Mouse (Mus musculus) limb, embryonic 10.5 days (tissue): ENCODE results near the gene Nanos1. TPM values are rescaled to one million over a fixed set of nuclear protein-coding genes. Genes with fewer than 3 reads are reported as not detected.

Experiments
- DNase-seq: peaks from one replicate; pipeline ENCODE4 v3.0.0-alpha.2; 2017; ENCODE audit warnings: low spot score
- H3K27ac ChIP-seq: fragments of 300-500 bp; sonication (generic); 2 replicates; pipeline ENCODE4 v1.5.1; 2016; ENCODE audit warnings: mild to moderate bottlenecking
- H3K27me3 ChIP-seq: fragments of 300-500 bp; sonication (generic); 2 replicates; pipeline ENCODE4 v1.6.1; 2016; ENCODE audit warnings: low read depth, mild to moderate bottlenecking; ENCODE audit not compliant: poor library complexity, severe bottlenecking
- H3K36me3 ChIP-seq: fragments of 300-500 bp; sonication (generic); 2 replicates; pipeline ENCODE4 v1.6.1; 2016; ENCODE audit warnings: mild to moderate bottlenecking, moderate library complexity
- H3K4me1 ChIP-seq: fragments of 300-500 bp; sonication (generic); 2 replicates; pipeline ENCODE4 v1.6.1; 2016
- H3K4me3 ChIP-seq: fragments of 300-500 bp; sonication (generic); 2 replicates; pipeline ENCODE4 v1.5.1; 2016; ENCODE audit warnings: mild to moderate bottlenecking, moderate library complexity
- H3K9me3 ChIP-seq: fragments of 300-500 bp; sonication (generic); replicated peaks from 2 replicates; pipeline ENCODE4 v1.6.1; 2016; ENCODE audit warnings: mild to moderate bottlenecking
- WGBS: fragments of 180-500 bp; shearing (Covaris S2); methylation state at CpG from one replicate; pipeline ENCODE4 v1.1.7; 2016; 5-methylcytosine and 5-hydroxymethylcytosine counted together
- polyA plus RNA-seq: library from polyadenylated mRNA; unstranded; fragments of >200 nt; fragmentation: Nextera tagmentation; extraction: Ambion mirVana; gene quantifications from 2 replicates; pipeline ENCODE4 v1.2.1, GENCODE M21; 2016

Nanos1 gene
- polyA plus RNA-seq = 1.0 and 1.1 TPM in 2 replicates

- peaks cover 26% of the 10 kb centered on the region for H3K4me1 ChIP-seq
- H3K4me3 ChIP-seq = peak within 1 kb of the TSS; percentile 86
- H3K27ac ChIP-seq = peak within 1 kb of the TSS; percentile 74
- peaks cover 34% of the 10 kb centered on the region for H3K27me3 ChIP-seq
- WGBS = under 1% methylated on average over 58 of the region's 58 CpGs
- peak; percentile 93 for DNase-seq
- H3K36me3 ChIP-seq = peaks cover 11% of the 10 kb centered on the region
- no peaks in the 10 kb centered on the region for H3K9me3 ChIP-seq
Observed at GRCm38 (mm10) chr19:60755438-60756191, at the start of gene Nanos1. Gene Nanos1 (plus strand): TSS chr19:60755987.

GRCm38 (mm10) chr19:60709193-60709900, 46.4 kb upstream of the Nanos1 start:
- WGBS = 80% methylated on average over 4 of the region's 4 CpGs
- H3K27ac ChIP-seq = no peak overlapping the region
- no peaks in the 10 kb centered on the region for H3K27me3 ChIP-seq
- H3K36me3 ChIP-seq = no peaks in the 10 kb centered on the region
- DNase-seq = no peak
- H3K9me3 ChIP-seq = no peaks in the 10 kb centered on the region
- H3K4me3 ChIP-seq = no peak overlapping the region
- H3K4me1 ChIP-seq = no peaks in the 10 kb centered on the region

GRCm38 (mm10) chr19:60710196-60710595, 45.6 kb upstream of the Nanos1 start:
- Histone ChIP-seq H3K9me3 (no peaks in the 10 kb centered on the region), H3K27ac (no peak overlapping the region), H3K4me1 (no peaks in the 10 kb centered on the region), H3K4me3 (no peak overlapping the region), H3K36me3 (no peaks in the 10 kb centered on the region), H3K27me3 (no peaks in the 10 kb centered on the region)
- no peak for DNase-seq
- WGBS = 67% methylated on average over 3 of the region's 3 CpGs

- H3K4me1 ChIP-seq = no peaks in the 10 kb centered on the region
- no peak overlapping the region for H3K27ac ChIP-seq
- no peaks in the 10 kb centered on the region for H3K36me3 ChIP-seq
- H3K4me3 ChIP-seq = no peak overlapping the region
- DNase-seq = no peak
- no peaks in the 10 kb centered on the region for H3K9me3 ChIP-seq
- no peaks in the 10 kb centered on the region for H3K27me3 ChIP-seq
- 85% methylated on average over 2 of the region's 2 CpGs for WGBS
Observed at GRCm38 (mm10) chr19:60712577-60712976, 43.2 kb upstream of the Nanos1 start.

- Histone ChIP-seq H3K27me3 (no peaks in the 10 kb centered on the region), H3K9me3 (no peaks in the 10 kb centered on the region), H3K27ac (no peak overlapping the region), H3K4me3 (no peak overlapping the region), H3K4me1 (no peaks in the 10 kb centered on the region), H3K36me3 (no peaks in the 10 kb centered on the region)
- WGBS = 93% methylated on average over 2 of the region's 2 CpGs
- DNase-seq = no peak
Observed at GRCm38 (mm10) chr19:60716381-60716780, 39.4 kb upstream of the Nanos1 start.

GRCm38 (mm10) chr19:60730281-60730852, 25.4 kb upstream of the Nanos1 start:
- WGBS = 53% methylated on average over 2 of the region's 2 CpGs
- Histone ChIP-seq H3K9me3 (no peaks in the 10 kb centered on the region), H3K4me3 (no peak overlapping the region), H3K36me3 (no peaks in the 10 kb centered on the region), H3K27me3 (no peaks in the 10 kb centered on the region), H3K27ac (no peak overlapping the region), H3K4me1 (no peaks in the 10 kb centered on the region)
- peak; percentile 50 for DNase-seq

DNA sequence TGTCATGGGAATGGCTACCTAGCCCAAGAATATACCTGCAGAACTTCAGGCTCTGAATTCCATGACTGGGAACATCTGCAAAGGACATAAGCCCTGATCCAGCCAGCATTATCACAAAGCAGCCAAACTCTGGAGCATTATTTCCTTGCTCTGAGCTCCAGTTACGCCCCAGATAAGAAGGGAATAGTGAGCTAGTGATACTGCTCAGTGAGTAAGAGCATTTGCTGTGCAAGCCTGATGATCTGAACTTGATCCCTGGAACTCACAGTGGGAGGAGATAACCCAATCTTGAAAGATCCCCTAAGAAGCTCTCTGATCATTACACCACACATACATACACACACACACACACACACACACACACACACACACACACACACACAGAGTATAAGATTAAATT, 24.5 kb upstream of the Nanos1 start:
- Histone ChIP-seq H3K27me3 (no peaks in the 10 kb centered on the region), H3K4me1 (no peaks in the 10 kb centered on the region), H3K9me3 (no peaks in the 10 kb centered on the region), H3K27ac (no peak overlapping the region), H3K4me3 (no peak overlapping the region), H3K36me3 (no peaks in the 10 kb centered on the region)
- WGBS = 85% methylated on average over 1 of the region's 1 CpGs
- DNase-seq = no peak

DNA sequence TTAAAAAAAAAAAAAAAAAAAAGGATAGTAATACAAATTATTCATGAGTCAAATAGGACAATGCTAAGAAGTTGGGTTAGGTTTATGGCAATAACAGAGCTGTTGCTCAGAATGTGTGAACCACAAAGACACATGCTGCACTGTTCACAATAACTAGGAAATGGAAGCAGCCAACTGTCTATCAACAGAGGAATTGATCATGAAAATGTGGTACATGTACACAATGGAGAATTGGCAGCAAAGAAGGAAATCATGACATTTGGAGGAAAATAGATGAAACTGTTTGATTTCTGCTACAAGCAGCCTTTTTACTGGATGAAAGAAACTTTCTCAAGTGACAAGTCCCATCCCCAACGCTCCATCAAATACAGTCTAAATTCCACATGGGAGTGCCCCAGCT, 23.8 kb upstream of the Nanos1 start:
- no peak for DNase-seq
- H3K4me1 ChIP-seq = no peaks in the 10 kb centered on the region
- 82% methylated on average over 1 of the region's 1 CpGs for WGBS
- no peaks in the 10 kb centered on the region for H3K36me3 ChIP-seq
- no peak overlapping the region for H3K4me3 ChIP-seq
- no peaks in the 10 kb centered on the region for H3K9me3 ChIP-seq
- no peaks in the 10 kb centered on the region for H3K27me3 ChIP-seq
- no peak overlapping the region for H3K27ac ChIP-seq

- DNase-seq = no peak
- H3K36me3 ChIP-seq = no peaks in the 10 kb centered on the region
- no peak overlapping the region for H3K27ac ChIP-seq
- no peaks in the 10 kb centered on the region for H3K4me1 ChIP-seq
- H3K4me3 ChIP-seq = no peak overlapping the region
- no peaks in the 10 kb centered on the region for H3K9me3 ChIP-seq
- H3K27me3 ChIP-seq = no peaks in the 10 kb centered on the region
- 59% methylated on average over 1 of the region's 1 CpGs for WGBS
Observed at GRCm38 (mm10) chr19:60740560-60740959, 15.2 kb upstream of the Nanos1 start.

DNA sequence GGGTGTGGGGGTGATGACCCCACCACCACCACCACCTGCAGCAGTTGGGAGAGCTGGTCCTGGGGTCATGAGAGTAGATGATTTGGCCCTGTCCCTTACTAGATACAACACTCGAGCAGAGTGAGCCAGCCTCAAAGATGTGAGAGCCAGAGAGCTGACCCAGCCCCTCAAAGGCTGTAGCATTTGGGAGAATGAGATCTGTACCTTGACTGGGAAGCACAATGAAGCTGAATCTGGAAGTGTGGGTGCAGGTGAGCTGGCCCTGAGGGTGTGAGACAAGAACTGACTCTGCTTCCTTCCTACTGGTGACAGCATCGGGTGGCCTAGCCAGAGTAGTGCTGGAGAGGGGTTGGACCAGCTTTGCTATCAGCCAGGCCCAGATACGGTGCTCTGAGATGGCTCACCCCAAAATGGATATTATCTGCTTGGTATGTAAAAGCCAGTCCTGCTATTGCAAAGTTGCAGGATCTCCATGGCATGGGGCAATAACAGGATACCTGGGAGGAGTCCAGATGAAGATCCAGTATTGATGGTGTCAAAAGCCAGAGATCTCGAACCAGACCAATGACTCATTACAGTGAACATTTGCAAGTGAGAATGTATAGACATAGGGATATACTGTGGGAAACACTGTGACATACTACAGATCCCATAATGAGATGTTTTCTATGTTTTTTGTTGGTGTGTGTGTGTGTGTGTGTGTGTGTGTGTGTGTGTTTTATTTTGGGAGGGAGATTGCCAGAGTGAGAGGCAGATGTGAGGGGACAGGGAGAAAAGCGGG, 11.8 kb upstream of the Nanos1 start:
- WGBS = 79% methylated on average over 5 of the region's 5 CpGs
- Histone ChIP-seq H3K9me3 (no peaks in the 10 kb centered on the region), H3K27me3 (no peaks in the 10 kb centered on the region), H3K27ac (no peak overlapping the region), H3K4me3 (no peak overlapping the region), H3K4me1 (no peaks in the 10 kb centered on the region), H3K36me3 (no peaks in the 10 kb centered on the region)
- no peak for DNase-seq

DNA sequence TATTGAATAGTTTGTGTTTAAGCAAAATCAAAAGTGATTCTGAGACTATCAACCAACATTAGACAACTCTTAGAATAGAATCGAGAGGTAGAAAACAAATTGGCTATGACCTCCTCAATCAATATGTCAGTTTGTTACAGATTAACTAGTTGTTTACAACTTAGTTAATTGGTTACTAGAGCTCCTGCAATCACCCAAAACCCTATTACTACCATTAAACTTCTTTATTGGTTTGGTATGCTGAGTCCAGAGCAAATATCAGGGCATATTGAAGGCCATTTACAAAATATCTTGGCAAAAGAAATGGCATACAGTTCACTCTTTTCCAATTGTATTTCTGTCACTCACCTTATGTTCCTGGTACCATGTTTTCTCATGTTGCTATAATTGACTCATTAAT, 8.0 kb upstream of the Nanos1 start:
- no peak overlapping the region for H3K4me3 ChIP-seq
- H3K27ac ChIP-seq = no peak overlapping the region
- no peaks in the 10 kb centered on the region for H3K36me3 ChIP-seq
- no peak for DNase-seq
- no peaks in the 10 kb centered on the region for H3K9me3 ChIP-seq
- H3K27me3 ChIP-seq = no peaks in the 10 kb centered on the region
- 81% methylated on average over 1 of the region's 1 CpGs for WGBS
- no peaks in the 10 kb centered on the region for H3K4me1 ChIP-seq

DNA sequence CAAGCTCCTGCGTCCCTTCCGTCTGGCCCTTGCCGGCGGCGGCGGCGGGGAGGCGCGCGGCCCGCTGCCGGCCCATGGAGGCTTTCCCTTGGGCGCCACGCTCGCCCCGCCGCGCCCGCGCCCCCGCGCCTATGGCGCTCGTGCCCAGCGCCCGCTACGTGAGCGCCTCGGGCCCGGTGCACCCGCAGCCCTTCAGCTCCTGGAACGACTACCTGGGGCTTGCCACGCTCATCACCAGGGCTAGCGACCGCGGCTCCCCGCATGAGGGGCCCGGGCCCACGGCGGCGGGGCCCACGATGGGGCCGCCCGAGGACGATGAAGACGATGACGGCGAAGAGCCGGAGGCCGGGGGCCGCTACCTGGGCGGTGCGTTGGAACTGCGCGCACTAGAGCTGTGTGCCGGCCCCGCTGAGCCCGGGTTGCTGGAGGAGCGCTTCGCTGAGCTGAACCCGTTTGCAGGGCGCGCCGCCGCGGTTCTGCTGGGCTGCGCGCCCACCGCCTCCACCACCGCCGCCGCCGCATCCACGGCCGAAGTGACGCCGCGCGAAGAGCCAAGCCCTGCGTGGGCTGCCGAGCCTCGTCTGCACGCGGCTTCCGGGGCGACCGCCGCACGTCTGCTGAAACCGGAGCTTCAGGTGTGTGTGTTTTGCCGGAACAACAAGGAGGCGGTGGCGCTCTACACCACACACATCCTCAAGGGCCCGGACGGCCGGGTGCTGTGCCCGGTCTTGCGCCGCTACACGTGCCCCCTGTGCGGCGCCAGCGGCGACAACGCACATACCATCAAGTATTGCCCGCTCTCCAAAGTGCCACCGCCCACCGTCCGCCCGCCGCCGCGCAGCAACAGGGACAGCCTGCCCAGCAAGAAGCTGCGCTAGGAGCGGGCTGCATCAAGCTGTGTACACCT, 658 bp downstream of the Nanos1 start:
- DNase-seq = peak; percentile 72
- Histone ChIP-seq H3K27me3 (peaks cover 34% of the 10 kb centered on the region), H3K36me3 (peaks cover 16% of the 10 kb centered on the region), H3K4me1 (peaks cover 26% of the 10 kb centered on the region), H3K4me3 (peak overlapping the region; percentile 86), H3K27ac (peak overlapping the region; percentile 74), H3K9me3 (no peaks in the 10 kb centered on the region)
- WGBS = under 1% methylated on average over 100 of the region's 115 CpGs
